Mouse (Mus musculus): ENCODE data around the gene Mtmr3. TPM values are rescaled to one million over a fixed set of nuclear protein-coding genes. Genes with fewer than 3 reads are reported as not detected.

Gene Mtmr3
- polyA plus RNA-seq, 1 experiment from 2014 or later = 21.4 TPM

DNA sequence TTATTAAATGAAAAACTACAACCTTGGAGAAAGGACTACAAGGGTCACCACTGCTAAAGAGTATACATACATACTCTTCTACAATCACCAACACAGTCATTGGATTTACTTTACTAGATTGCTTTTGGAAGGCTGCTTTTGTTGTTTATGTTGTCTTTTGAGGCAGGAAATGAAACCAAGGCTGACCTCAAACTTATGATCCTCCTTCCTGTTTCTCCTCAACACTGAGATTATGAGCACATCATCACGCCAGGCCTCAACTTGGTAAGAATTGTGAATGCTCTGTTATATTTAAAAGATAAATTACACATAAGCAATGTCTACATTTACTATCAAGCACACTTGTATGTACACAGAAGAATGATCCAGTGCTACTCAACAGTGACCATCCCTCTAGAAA lies 58.0 kb downstream of the Mtmr3 start:
- WGBS (ENCODE audit: insufficient replicate concordance) = 81% methylated on average over 1 of the region's 1 CpGs
- Histone ChIP-seq H3K27me3 (ENCODE audit: control insufficient read depth, insufficient read depth, low read length) (no peaks in the 10 kb centered on the region), H3K4me1 (ENCODE audit: control insufficient read depth, insufficient read depth, low read length) (no peaks in the 10 kb centered on the region), H3K36me3 (ENCODE audit: control insufficient read depth, insufficient read depth, low read length) (no peaks in the 10 kb centered on the region), H3K4me3 (ENCODE audit: low read depth, low read length) (no peak overlapping the region), H3K9me3 (replicated peaks; ENCODE audit: control insufficient read depth, low read length) (no peaks in the 10 kb centered on the region), H3K9ac (ENCODE audit: low read depth, low read length) (no peak overlapping the region), H3K27ac (ENCODE audit: low read depth, low read length) (no peak overlapping the region), H3K4me2 (no peak overlapping the region)
- ATAC-seq (replicated peaks; ENCODE audit: insufficient number of reproducible peaks, low FRiP score, low TSS enrichment) = no peak

DNA sequence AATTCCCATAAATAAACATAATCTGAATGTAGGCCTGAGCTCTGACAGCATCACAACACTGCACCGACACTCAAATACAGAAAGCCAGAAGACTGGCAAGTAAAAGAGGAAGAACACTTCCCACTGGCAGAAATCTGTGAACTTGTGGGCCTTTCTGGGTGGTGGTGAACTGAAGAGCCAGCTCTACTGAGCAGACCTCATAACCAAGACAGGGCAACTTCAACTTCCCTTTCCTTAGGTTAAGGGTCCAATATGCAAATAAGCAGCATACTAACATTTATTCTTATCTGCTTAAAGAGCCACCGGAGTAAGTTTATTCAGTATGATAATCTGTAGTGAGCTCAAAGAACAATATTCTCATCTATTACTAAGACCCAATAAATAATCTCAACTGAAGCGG lies 67.5 kb downstream of the Mtmr3 start:
- H3K4me3 ChIP-seq (ENCODE audit: low read depth, low read length) = no peak overlapping the region
- ATAC-seq (replicated peaks; ENCODE audit: insufficient number of reproducible peaks, low FRiP score, low TSS enrichment) = no peak
- no peaks in the 10 kb centered on the region for H3K9me3 ChIP-seq (replicated peaks; ENCODE audit: control insufficient read depth, low read length)
- H3K4me1 ChIP-seq (ENCODE audit: control insufficient read depth, insufficient read depth, low read length) = no peaks in the 10 kb centered on the region
- H3K27ac ChIP-seq (ENCODE audit: low read depth, low read length) = no peak overlapping the region
- no peak overlapping the region for H3K9ac ChIP-seq (ENCODE audit: low read depth, low read length)
- H3K4me2 ChIP-seq = no peak overlapping the region
- 94% methylated on average over 3 of the region's 3 CpGs for WGBS (ENCODE audit: insufficient replicate concordance)
- peaks cover 11% of the 10 kb centered on the region for H3K36me3 ChIP-seq (ENCODE audit: control insufficient read depth, insufficient read depth, low read length)
- H3K27me3 ChIP-seq (ENCODE audit: control insufficient read depth, insufficient read depth, low read length) = no peaks in the 10 kb centered on the region

DNA sequence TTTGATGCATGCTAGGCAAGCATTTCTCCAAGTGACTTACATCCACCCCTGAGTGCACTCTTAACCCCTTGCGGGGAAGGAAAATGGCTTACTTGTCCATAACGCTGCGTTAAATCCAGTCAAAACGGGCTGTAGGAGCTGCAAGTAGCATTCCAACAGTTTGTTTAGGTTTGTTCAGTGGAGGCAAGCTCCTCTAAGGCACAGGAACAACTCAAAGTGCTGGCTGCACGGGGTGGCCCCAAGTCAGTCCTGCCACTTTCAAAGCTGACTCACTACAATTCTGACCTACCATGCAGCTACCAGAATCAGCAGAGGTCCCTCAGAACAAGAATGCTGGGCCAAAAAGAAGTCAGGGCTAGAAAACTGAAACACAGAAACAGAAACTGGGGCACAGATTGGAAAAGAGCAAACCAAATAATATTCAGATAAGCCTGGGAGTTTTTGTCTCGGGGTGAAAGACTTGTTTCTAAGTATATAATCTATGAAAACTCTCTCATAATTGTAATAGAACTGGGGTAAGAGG lies 72.5 kb downstream of the Mtmr3 start:
- Histone ChIP-seq H3K4me2 (no peak overlapping the region), H3K36me3 (ENCODE audit: control insufficient read depth, insufficient read depth, low read length) (peaks cover 11% of the 10 kb centered on the region), H3K27me3 (ENCODE audit: control insufficient read depth, insufficient read depth, low read length) (no peaks in the 10 kb centered on the region), H3K27ac (ENCODE audit: low read depth, low read length) (no peak overlapping the region), H3K9me3 (replicated peaks; ENCODE audit: control insufficient read depth, low read length) (no peaks in the 10 kb centered on the region), H3K4me3 (ENCODE audit: low read depth, low read length) (no peak overlapping the region), H3K4me1 (ENCODE audit: control insufficient read depth, insufficient read depth, low read length) (no peaks in the 10 kb centered on the region), H3K9ac (ENCODE audit: low read depth, low read length) (no peak overlapping the region)
- WGBS (ENCODE audit: insufficient replicate concordance) = 91% methylated on average over 6 of the region's 6 CpGs
- ATAC-seq (replicated peaks; ENCODE audit: insufficient number of reproducible peaks, low FRiP score, low TSS enrichment) = no peak

DNA sequence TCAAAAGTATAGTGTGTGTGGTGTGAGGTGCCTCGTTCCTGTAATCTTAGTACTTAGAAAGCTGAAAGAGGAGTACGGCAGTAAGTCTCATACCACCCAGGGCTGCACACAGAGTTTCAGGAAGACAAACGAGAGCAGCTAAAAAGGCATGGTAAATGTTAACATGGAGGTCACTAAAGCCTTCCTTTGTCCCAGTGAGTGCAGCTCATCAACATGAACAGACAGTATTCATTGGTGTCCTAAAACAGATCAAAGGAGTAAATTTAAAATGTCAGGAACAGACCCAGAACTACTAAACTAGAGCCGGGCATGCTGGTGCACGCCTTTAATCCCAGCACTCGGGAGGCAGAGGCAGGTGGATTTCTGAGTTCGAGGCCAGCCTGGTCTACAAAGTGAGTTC lies 75.7 kb downstream of the Mtmr3 start:
- Histone ChIP-seq H3K27me3 (ENCODE audit: control insufficient read depth, insufficient read depth, low read length) (no peaks in the 10 kb centered on the region), H3K9me3 (replicated peaks; ENCODE audit: control insufficient read depth, low read length) (no peaks in the 10 kb centered on the region), H3K4me2 (no peak overlapping the region), H3K9ac (ENCODE audit: low read depth, low read length) (no peak overlapping the region), H3K27ac (ENCODE audit: low read depth, low read length) (no peak overlapping the region), H3K4me1 (ENCODE audit: control insufficient read depth, insufficient read depth, low read length) (no peaks in the 10 kb centered on the region), H3K4me3 (ENCODE audit: low read depth, low read length) (no peak overlapping the region), H3K36me3 (ENCODE audit: control insufficient read depth, insufficient read depth, low read length) (peaks cover 7% of the 10 kb centered on the region)
- no peak for ATAC-seq (replicated peaks; ENCODE audit: insufficient number of reproducible peaks, low FRiP score, low TSS enrichment)
- 80% methylated on average over 7 of the region's 7 CpGs for WGBS (ENCODE audit: insufficient replicate concordance)

DNA sequence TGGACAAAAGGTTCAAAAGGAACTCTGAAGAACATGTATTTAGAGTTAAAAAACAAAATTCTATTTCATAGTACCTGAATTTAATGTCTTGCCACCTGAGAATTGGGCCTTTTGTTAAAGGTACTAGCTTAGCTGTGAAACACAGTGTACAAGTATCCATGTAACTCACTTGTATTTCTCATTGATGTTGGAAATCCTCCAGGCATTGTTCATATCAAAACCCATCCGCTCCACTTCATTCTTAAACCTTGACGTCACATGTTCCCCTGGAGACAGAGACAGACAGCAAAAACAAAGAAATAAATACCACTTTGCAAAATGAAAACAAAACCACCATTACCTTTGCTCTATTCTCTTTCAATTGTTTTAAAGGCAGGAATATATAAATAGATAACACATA lies 87.2 kb downstream of the Mtmr3 start:
- H3K36me3 ChIP-seq (ENCODE audit: control insufficient read depth, insufficient read depth, low read length) = peaks cover 4% of the 10 kb centered on the region
- 76% methylated on average over 2 of the region's 2 CpGs for WGBS (ENCODE audit: insufficient replicate concordance)
- no peaks in the 10 kb centered on the region for H3K9me3 ChIP-seq (replicated peaks; ENCODE audit: control insufficient read depth, low read length)
- no peaks in the 10 kb centered on the region for H3K4me1 ChIP-seq (ENCODE audit: control insufficient read depth, insufficient read depth, low read length)
- H3K4me2 ChIP-seq = no peak overlapping the region
- no peaks in the 10 kb centered on the region for H3K27me3 ChIP-seq (ENCODE audit: control insufficient read depth, insufficient read depth, low read length)
- H3K4me3 ChIP-seq (ENCODE audit: low read depth, low read length) = no peak overlapping the region
- no peak for ATAC-seq (replicated peaks; ENCODE audit: insufficient number of reproducible peaks, low FRiP score, low TSS enrichment)
- H3K9ac ChIP-seq (ENCODE audit: low read depth, low read length) = no peak overlapping the region
- H3K27ac ChIP-seq (ENCODE audit: low read depth, low read length) = no peak overlapping the region

DNA sequence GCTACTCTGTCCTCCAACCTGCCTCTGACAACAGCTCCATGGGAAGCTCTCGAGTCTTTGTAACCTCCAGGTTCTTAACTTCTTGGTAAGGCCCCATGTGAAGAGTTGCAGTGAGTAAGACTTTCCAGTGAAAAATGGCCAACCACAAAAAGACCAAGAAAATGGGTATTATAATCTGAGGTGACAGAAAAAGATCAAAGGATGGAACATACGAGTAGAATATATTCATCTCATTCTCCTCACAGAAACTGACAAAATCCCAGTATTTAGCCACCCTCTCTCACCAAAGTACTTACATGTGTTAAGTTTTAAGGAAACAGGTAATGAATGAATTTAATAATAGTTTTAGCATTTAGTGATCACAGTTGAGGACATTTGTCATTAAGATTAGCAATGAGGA lies 88.2 kb downstream of the Mtmr3 start:
- Histone ChIP-seq H3K4me3 (ENCODE audit: low read depth, low read length) (no peak overlapping the region), H3K9me3 (replicated peaks; ENCODE audit: control insufficient read depth, low read length) (no peaks in the 10 kb centered on the region), H3K4me1 (ENCODE audit: control insufficient read depth, insufficient read depth, low read length) (no peaks in the 10 kb centered on the region), H3K9ac (ENCODE audit: low read depth, low read length) (no peak overlapping the region), H3K27ac (ENCODE audit: low read depth, low read length) (no peak overlapping the region), H3K36me3 (ENCODE audit: control insufficient read depth, insufficient read depth, low read length) (peaks cover 4% of the 10 kb centered on the region), H3K4me2 (no peak overlapping the region), H3K27me3 (ENCODE audit: control insufficient read depth, insufficient read depth, low read length) (no peaks in the 10 kb centered on the region)
- ATAC-seq (replicated peaks; ENCODE audit: insufficient number of reproducible peaks, low FRiP score, low TSS enrichment) = no peak
- 87% methylated on average over 2 of the region's 2 CpGs for WGBS (ENCODE audit: insufficient replicate concordance)

DNA sequence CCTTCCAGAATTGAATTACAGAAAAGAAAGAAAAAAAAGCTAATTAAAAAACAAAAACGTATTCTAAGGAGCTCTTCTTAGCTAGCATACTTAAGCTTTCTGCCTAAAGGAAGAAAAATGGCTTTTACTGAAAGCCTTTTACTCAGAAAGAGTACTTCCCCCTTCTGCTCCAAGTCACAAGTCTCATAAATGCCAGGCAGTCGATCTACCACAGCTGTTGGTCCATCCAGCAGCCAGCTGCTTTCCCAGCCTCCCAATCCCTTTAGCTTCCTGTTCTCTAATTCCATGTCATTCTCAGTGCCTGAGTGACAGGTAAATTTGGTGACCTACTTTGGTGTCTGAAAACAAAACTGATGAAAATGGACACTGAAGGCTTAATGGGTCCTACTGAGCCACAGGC lies 92.5 kb downstream of the Mtmr3 start:
- H3K27ac ChIP-seq (ENCODE audit: low read depth, low read length) = no peak overlapping the region

DNA sequence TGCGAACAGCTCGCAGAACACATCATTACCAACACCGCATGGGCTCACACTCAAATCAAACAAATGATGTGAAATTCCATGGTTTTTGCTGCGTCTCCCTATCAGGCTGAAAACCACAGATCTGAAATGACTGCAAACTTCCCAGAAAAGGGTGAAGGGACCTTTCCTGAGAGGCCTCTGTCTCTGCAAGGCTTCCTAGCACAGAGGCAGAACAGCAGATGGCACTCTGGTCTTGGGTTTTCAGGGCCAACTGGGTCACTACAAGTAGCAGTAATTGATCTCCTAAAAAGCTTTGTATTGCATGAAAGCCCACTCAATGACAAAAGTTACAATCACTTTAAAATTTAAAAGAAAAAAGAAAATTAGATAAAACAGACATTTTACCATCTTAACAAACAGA lies 93.8 kb downstream of the Mtmr3 start:
- Histone ChIP-seq H3K9ac (ENCODE audit: low read depth, low read length) (no peak overlapping the region), H3K27me3 (ENCODE audit: control insufficient read depth, insufficient read depth, low read length) (no peaks in the 10 kb centered on the region), H3K4me1 (ENCODE audit: control insufficient read depth, insufficient read depth, low read length) (no peaks in the 10 kb centered on the region), H3K36me3 (ENCODE audit: control insufficient read depth, insufficient read depth, low read length) (peaks cover 7% of the 10 kb centered on the region; the same call in 1 of the 2 replicates), H3K27ac (ENCODE audit: low read depth, low read length) (no peak overlapping the region), H3K4me3 (ENCODE audit: low read depth, low read length) (no peak overlapping the region), H3K4me2 (no peak overlapping the region), H3K9me3 (replicated peaks; ENCODE audit: control insufficient read depth, low read length) (no peaks in the 10 kb centered on the region)
- ATAC-seq (replicated peaks; ENCODE audit: insufficient number of reproducible peaks, low FRiP score, low TSS enrichment) = no peak
- WGBS (ENCODE audit: insufficient replicate concordance) = 91% methylated on average over 4 of the region's 4 CpGs

More for the DNA sequence above, 92.5 kb downstream of the Mtmr3 start:
- H3K9me3 ChIP-seq (replicated peaks; ENCODE audit: control insufficient read depth, low read length) = no peaks in the 10 kb centered on the region
- peaks cover 8% of the 10 kb centered on the region; the same call in 1 of the 2 replicates for H3K36me3 ChIP-seq (ENCODE audit: control insufficient read depth, insufficient read depth, low read length)
- no peak overlapping the region for H3K4me3 ChIP-seq (ENCODE audit: low read depth, low read length)
- no peak for ATAC-seq (replicated peaks; ENCODE audit: insufficient number of reproducible peaks, low FRiP score, low TSS enrichment)
- 80% methylated on average over 2 of the region's 2 CpGs for WGBS (ENCODE audit: insufficient replicate concordance)
- H3K9ac ChIP-seq (ENCODE audit: low read depth, low read length) = no peak overlapping the region
- no peak overlapping the region for H3K4me2 ChIP-seq
- no peaks in the 10 kb centered on the region for H3K27me3 ChIP-seq (ENCODE audit: control insufficient read depth, insufficient read depth, low read length)
- H3K4me1 ChIP-seq (ENCODE audit: control insufficient read depth, insufficient read depth, low read length) = no peaks in the 10 kb centered on the region

DNA sequence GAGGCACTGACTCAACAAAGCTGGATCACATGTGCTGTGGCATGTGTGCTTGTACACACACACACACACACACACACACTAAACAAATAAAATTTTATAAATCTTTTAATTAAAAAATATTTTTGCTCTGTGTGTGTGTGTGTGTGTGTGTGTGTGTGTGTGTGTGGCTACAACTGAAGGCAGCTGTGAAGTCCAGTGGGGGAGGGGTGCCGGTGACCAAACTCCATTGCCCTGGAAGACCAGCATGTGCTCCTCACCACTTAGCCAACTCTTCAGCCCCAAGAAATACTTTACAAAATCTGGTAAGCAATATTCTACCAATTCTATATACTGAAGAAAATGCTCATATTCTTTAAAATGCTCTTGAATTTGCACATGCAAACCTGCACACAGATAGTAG lies 94.4 kb downstream of the Mtmr3 start:
- H3K9ac ChIP-seq (ENCODE audit: low read depth, low read length) = no peak overlapping the region
- H3K9me3 ChIP-seq (replicated peaks; ENCODE audit: control insufficient read depth, low read length) = no peaks in the 10 kb centered on the region
- no peak overlapping the region for H3K27ac ChIP-seq (ENCODE audit: low read depth, low read length)
- ATAC-seq (replicated peaks; ENCODE audit: insufficient number of reproducible peaks, low FRiP score, low TSS enrichment) = no peak
- H3K27me3 ChIP-seq (ENCODE audit: control insufficient read depth, insufficient read depth, low read length) = no peaks in the 10 kb centered on the region
- no peaks in the 10 kb centered on the region for H3K4me1 ChIP-seq (ENCODE audit: control insufficient read depth, insufficient read depth, low read length)
- H3K4me2 ChIP-seq = no peak overlapping the region
- peaks cover 10% of the 10 kb centered on the region for H3K36me3 ChIP-seq (ENCODE audit: control insufficient read depth, insufficient read depth, low read length)
- WGBS (ENCODE audit: insufficient replicate concordance) = 95% methylated on average over 1 of the region's 1 CpGs
- no peak overlapping the region for H3K4me3 ChIP-seq (ENCODE audit: low read depth, low read length)

All from heart, embryonic 11.5 days (tissue).